Mouse (Mus musculus) yolk sac, embryonic 10.5 days (tissue): ENCODE measurements at regions not wholly inside any gene's neighbourhood (a gene's known extent, or its start where the extent isn't known, plus 50 kb on each side); places are given as distances from the start of the nearest gene placed in this dataset.

Experiments used
- DNase-seq: peaks from one replicate; pipeline ENCODE4 v3.0.0-alpha.2; 2017; ENCODE audit warnings: low spot score

GRCm38 (mm10) chr15:62218346-62219080 is 1295.7 kb upstream of the A1bg start:
- no peak for DNase-seq

GRCm38 (mm10) chr15:62216688-62217477 is 1294.1 kb upstream of the A1bg start:
- DNase-seq: no peak

- DNase-seq: no peak
These were observed 1293.0 kb upstream of the A1bg start for GRCm38 (mm10) chr15:62215616-62216398.

- DNase-seq: no peak
These were observed 1291.5 kb upstream of the A1bg start for GRCm38 (mm10) chr15:62214300-62214699.

- no peak for DNase-seq
These were observed 1289.6 kb upstream of the A1bg start for GRCm38 (mm10) chr15:62212283-62212910.

GRCm38 (mm10) chr15:62209881-62210481 is 1287.2 kb upstream of the A1bg start:
- no peak for DNase-seq

GRCm38 (mm10) chr15:62209296-62209695 is 1286.5 kb upstream of the A1bg start:
- no peak for DNase-seq

GRCm38 (mm10) chr15:62206502-62206902 is 1283.7 kb upstream of the A1bg start:
- DNase-seq: no peak

GRCm38 (mm10) chr15:62203951-62204905 is 1281.4 kb upstream of the A1bg start:
- peak; percentile 21 for DNase-seq

GRCm38 (mm10) chr15:62202781-62203375 is 1280.1 kb upstream of the A1bg start:
- no peak for DNase-seq

GRCm38 (mm10) chr15:62198721-62199120 is 1275.9 kb upstream of the A1bg start:
- no peak for DNase-seq

- DNase-seq: no peak
These were observed 1275.4 kb upstream of the A1bg start for GRCm38 (mm10) chr15:62198194-62198593.

- no peak for DNase-seq
These were observed 1272.6 kb upstream of the A1bg start for GRCm38 (mm10) chr15:62195440-62195839.

- DNase-seq: no peak
These were observed 1269.9 kb upstream of the A1bg start for GRCm38 (mm10) chr15:62192706-62193105.

GRCm38 (mm10) chr15:62191641-62192040 is 1268.8 kb upstream of the A1bg start:
- DNase-seq: no peak

- no peak for DNase-seq
These were observed 1268.3 kb upstream of the A1bg start for GRCm38 (mm10) chr15:62190977-62191614.

- DNase-seq: no peak
These were observed 1267.6 kb upstream of the A1bg start for GRCm38 (mm10) chr15:62190224-62190910.

GRCm38 (mm10) chr15:62189565-62190181 is 1266.9 kb upstream of the A1bg start:
- DNase-seq: no peak

GRCm38 (mm10) chr15:62186548-62186947 is 1263.7 kb upstream of the A1bg start:
- no peak for DNase-seq
